Mouse (Mus musculus) cerebellum, adult 18-20 months (tissue): ENCODE data around the gene Gdf11.
A peak's percentile ranks its signal among the peaks of the same experiment; 100 is the strongest.

ENCODE experiments used
- DNase-seq, 2 experiments: peaks; one replicate each; pipeline ENCODE4 v3.0.0; 2021

The Gdf11 gene

DNA sequence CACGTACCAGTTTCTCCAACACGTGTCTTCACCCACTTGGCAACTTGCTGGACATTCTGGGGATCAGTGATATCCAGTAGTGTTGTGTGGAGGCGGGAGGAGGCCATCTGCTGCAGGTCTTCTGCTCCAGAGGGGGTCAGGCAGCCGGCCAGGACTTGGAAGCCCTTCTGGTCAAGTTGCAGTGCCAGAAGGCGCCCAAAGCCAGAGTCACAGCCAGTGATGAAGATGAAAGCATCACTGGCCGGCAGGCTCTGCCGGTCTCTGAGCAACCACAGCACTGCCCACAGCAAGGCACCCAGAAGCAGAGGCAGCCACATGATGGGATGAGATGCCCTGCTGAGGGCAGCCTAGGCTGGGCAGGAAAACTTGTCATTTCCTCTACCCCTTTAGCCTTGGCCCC lies 26.7 kb upstream of the Gdf11 start:
- peak; percentile 92 to 97 for DNase-seq

- no peak for DNase-seq
These were observed 25.9 kb upstream of the Gdf11 start for GRCm38 (mm10) chr10:128917400-128917799.

DNA sequence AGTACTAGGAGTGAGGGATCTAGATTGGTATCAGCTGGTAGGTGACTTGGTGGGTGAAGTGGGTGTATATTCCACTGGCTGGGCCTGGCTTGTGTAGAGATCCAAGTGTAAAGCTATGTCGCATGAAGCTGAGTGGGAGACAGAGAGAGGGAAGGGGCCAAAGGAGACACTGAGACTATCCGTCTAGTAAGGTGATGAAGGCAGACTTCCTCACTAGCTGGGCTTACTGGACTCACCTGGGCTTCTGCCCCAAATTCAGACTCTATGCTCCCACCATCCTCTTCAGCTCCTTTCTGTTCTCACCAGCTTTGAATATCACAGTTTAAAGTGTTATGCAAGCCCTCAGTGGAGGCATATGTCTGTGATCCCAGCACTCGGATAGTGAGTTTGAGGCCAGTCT lies 25.1 kb upstream of the Gdf11 start:
- DNase-seq, result no peak

- no peak for DNase-seq
These were observed 24.0 kb upstream of the Gdf11 start for GRCm38 (mm10) chr10:128915550-128915949.

- no peak for DNase-seq
These were observed 22.2 kb upstream of the Gdf11 start for GRCm38 (mm10) chr10:128913696-128914095.

GRCm38 (mm10) chr10:128913219-128913618 lies 21.7 kb upstream of the Gdf11 start:
- DNase-seq, result peak; percentile 92 to 95

DNA sequence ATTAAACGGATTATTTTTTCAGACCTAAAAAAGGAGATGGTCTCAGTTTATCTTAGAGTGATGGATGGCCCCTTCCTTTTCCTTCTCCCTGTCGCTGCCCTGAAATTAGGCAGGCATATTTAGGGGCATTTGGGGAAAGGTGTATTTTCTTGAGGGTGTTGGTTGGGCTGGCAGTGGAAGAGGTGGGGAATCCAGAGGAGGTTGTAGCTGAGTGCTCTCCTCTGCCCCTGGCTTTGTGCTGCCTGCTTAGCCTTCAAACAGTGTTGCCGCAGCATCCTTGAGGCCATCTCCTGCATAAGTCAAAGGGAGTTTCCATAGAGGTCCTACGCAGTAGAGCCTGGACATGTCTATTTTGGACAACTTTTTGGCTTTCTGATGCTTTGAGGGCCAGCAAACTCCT lies 21.3 kb upstream of the Gdf11 start:
- DNase-seq, result no peak

GRCm38 (mm10) chr10:128912268-128912667 lies 20.8 kb upstream of the Gdf11 start:
- DNase-seq, result no peak

DNA sequence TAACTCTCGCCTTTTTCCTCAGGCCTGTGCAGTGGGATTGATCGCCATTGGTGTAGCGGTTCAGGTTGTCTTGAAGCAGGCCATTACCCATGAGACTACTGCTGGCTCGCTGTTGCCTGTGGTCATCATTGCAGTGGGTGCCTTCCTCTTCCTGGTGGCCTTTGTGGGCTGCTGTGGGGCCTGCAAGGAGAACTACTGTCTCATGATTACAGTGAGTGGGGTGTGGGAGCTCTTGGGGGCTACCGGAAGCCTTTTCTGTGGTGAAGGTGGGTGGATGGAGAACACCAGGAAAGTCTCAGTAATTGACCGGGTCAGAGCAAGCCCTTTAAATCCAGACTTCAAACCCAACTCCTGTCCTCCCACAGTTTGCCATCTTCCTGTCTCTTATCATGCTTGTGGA lies 19.9 kb upstream of the Gdf11 start:
- no peak for DNase-seq

GRCm38 (mm10) chr10:128910066-128910841 lies 18.7 kb upstream of the Gdf11 start:
- no peak for DNase-seq

GRCm38 (mm10) chr10:128909567-128910028 lies 18.1 kb upstream of the Gdf11 start:
- DNase-seq, result peak; percentile 56 to 59

DNA sequence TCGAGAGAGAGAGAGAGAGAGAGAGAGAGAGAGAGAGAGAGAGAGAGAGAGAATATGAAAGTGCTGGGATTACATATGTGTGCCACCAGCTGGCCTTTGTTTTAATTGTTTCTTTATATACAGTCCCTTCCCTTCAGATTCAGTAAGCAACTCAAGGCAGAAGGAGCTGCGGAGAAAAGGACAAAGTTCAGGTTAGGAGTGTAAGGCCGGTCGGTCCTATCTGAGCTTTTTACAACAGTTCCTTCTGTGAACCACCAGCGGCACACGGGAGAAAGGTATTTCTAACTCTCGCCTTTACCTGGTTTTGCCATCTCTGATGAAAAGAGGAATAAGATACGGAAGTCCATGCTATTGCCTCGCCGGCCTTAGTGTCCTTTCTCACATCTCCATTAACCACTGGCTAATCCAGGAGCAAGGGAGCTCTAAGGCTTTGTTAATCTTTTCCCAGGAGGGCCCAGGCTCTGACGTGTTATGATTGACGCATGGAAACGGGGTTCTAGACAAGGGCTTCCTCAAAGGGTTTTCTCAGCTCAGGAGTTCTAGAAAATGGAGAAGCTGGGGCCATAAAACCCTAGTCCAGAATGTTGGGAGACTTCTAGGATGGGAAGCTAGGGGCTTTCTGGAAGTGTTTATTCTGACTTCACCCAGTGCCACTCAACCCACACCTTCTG lies 17.4 kb upstream of the Gdf11 start:
- DNase-seq, result no peak

- no peak for DNase-seq
These were observed 13.3 kb upstream of the Gdf11 start for GRCm38 (mm10) chr10:128904812-128905211.

DNA sequence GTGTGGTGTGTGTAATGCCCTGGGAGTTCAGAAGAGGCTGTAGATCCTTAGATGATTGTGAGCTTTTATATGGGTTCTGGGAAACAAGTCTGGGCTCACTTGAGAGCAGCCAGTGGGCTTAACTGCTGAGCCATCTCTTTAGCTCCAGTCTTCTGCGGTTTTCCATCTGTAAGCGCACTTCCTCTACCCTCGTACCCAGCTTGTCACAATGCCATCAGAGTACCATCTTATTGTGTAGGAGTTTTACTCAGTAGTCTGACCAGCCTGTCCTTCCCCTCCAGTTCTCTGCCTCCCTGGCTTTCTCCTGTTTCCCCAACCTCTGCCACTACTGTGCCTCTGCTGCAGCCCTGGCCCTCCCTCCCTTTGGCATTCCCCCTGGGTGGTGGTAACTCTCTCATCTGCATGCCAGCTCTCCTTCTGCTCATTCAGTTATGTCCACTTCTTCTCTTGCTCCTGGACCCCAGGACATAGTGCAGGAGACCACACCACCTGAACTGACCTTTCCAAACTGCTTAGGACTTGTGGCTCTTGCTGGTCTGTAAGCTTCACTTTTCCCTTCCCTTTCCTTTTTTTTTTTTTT lies 11.0 kb upstream of the Gdf11 start:
- DNase-seq, result no peak

DNA sequence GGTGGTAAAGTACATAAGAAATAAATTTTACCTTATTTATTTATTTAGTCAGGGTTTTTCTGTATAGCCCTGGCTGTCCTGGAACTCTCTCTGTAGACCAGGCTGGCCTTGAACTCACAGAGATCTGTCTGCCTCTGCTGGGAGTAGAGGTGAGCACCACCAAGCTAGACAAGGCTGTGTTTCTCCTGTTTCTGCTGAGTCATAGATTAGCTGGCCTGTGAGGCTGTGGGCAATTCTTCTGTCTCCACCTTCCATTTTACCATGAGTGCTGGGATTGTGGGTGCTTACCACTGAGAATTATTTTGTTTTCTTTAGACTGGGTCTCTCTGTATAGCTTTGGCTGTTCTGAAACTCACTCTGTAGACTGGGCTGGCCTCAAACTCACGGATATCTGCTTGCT lies 9.9 kb upstream of the Gdf11 start:
- no peak for DNase-seq

- DNase-seq, result no peak
These were observed 9.2 kb upstream of the Gdf11 start, which contains the start of gene Cd63 for GRCm38 (mm10) chr10:128900698-128901097. Gene Cd63, plus strand, starts transcription at chr10:128900989.

- no peak for DNase-seq
These were observed 8.4 kb upstream of the Gdf11 start for GRCm38 (mm10) chr10:128899759-128900490.

DNA sequence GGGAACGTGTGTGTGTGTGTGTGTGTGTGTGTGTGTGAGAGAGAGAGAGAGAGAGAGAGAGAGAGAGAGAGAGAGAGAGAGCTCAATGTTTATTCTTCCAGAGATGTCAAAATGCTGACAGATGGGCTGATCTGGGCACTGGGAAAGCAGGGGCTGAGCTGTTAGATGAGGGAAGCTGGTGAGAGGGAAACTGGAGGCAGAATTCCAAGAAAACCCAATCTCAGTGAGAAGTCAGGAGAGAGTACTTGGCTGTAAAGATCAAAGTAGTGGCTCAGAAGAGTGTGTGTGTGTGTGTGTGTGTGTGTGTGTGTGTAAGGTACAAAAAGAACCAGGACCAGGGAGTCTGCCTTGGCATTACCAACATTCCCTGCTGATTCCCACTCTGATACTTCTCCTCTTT lies 6.0 kb upstream of the Gdf11 start:
- DNase-seq, result no peak

DNA sequence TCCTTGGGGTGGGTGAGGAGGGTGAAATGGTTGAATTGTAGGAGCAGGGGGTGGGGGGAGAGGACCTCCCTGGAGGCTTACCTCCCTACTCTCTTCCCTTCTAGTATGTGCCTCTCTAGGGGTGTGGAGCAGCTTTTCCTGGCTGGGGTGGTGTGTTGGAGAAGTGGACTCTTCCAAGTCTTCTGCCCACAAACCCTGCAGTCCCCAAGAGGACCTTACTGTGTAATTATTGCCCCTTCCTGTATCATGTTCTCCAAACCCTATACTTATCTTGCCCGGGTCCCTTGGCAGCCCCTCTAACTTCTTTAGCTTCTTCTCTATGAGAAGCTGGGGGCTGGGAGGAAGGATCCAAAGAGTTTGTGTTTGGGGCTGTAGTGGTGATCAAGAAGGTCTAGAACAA lies 5.3 kb upstream of the Gdf11 start:
- no peak for DNase-seq

DNA sequence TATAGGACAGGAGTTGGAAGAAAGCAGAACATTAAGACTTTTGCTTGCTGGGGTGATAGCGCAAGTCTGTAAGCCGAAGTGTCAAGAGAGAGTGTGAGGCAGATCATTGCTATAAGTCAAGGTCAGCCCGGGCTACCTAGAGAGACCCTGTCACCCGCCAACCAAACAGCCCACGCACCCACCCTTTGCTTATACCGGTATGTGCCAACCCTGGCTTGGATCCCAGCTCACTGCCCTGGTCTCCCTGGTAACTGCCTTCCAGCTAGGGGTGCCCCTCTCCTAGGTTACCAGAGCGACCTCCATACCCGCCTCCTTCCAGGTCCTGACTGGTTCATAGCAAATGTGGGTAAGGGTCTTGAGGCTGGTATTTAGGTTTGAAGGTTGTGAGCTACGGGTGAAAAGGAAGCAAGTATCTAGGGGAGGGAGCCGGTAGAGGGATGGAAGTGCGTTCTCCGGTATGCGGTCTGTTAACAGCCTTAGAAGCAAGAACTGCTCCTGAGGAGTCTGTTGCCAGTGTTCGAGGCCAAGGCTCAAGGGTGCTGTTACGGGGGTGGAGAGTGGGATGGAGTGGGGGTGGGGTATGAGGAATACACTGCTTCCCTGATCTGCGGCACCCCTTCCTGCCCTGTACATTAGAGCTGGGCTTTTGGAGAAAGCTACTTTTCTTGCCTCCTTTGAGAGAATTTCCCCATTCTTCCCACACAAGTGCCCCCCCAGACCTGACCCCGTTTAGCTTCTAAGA lies 4.6 kb upstream of the Gdf11 start:
- DNase-seq, result no peak

DNA sequence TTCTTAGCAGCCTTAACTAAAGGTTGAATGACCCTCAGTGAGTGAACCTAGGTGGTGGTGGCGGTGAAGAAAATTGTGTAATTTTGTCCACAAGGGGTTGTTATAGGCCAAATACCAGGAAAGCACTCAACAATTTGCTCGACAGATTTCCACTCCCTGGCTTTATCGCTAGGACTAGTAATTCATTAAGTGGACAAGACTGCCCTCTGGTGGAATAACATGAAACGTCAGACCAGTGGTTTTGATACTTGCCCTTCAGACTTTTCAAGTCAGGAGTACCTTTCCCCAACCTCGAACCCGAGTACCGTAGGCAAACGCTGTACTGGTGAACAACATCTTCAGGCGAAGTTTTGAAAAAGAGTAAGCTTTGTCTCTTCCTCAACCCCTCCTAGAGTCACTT lies 3.9 kb upstream of the Gdf11 start:
- DNase-seq, result peak; percentile 76 to 79

- no peak for DNase-seq
These were observed 728 bp upstream of the Gdf11 start for GRCm38 (mm10) chr10:128892246-128892645.
